Mouse (Mus musculus): Measurements from ENCODE around the gene Tedc1.
A peak's percentile ranks its signal among the peaks of the same experiment; 100 is the strongest.

The Tedc1 gene

DNA sequence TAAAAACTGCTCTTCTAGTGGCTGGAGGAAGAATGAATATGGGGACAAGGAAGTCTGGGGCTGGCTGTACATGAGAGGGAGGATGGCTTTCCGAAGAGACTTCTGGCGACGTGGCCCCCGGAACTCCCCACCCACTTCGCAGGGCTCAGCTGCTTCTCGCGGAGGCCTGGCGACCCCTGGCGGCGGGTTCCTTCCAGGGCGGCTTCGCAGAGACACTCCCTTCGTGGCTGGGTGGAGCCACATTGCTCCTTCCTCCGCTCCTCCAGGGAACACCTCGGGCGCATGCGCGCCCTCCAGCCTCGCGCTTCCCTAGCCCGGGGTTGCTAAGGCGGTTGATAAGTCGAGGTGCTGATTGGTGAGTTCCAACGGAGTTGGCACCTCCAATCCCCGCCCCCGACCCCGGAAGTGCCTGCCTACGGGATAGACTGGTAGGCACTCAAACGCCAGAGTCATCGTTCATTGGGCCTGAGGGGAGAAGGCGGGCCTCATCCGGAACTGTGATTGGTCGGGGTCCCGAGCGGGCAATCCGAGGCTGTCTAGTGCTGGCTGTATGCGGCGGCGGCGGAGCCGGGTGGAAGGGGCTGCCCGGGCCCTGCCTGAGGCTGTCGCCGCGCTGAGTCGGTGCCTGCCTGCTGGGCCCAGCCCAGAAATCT lies at the start of gene Tedc1:
Tedc1 (plus strand) TSS at position 535 of the 653 bp plus-strand sequence.
- peak; percentile 98 to 99 for DNase-seq (ENCODE audit: low spot score in 2 of 2)

DNA sequence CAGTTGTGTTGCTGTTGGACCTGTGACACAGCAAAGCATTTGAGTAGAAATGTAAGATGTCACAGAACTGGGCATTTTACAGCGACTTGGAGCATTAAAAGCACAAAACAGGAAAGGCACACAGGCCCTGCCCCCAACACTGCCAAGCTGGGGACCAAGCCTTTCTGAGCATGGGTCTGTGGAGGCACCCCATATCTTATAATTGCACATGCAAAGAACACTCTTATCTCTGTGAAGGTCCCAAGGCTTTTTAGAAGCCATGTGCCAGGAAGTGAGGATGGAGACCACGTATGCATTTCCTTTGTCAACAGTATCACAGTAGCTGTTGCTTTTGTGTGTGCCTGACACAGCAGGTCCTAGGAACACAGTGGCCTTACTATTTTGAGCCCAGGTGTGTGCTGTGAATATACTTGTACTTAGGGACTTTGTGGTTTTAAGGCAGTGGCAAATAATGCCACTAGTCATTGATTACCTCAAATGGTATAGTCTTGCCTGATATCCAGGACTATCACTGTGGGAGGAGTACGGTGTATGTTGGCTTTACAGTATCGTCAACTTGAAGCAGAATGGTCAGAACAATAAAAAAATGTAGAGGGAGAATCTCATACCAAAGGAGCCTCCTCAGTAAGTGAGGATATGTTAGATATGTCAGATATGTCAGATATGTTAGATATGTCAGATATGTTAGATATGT lies 48.6 kb upstream of the Tedc1 start:
- DNase-seq (ENCODE audit: low spot score in 2 of 2): no peak

DNA sequence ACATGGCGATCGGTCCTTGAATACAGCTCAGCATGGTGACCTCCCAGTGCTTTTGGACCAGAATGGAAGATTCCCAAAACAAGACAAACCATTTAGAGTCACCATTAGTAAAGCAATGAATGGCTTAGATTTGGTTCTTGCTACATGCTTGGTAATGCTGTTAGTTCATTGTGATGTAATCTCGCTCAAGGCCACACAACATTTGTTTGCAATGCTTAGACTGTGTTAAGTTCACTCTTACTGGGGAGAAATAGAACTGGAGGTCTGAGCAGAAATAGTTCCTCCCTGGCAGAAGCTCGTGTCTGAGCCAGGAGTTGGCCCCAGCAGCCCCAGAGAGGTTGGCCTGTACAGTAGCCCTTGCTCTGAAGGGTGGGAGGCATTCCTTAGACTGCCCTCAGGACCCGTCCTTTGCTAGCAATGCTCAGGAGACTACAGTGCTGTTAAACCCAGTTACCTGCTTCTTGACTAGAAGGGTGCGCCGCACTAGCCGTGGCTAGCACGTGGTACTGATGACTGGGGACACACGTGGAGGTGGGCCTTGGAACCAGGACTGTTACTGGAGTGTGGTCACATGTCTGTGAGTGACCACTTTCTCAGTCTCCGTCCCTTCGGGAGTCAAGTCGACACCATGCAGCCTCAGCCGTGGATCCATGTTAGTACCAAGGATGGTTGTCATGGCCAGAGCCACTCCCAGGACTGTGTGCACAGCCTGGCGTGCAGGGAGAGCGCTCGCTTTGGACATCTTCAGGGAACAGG lies 47.5 kb upstream of the Tedc1 start:
- no peak for DNase-seq (ENCODE audit: low spot score in 2 of 2)

DNA sequence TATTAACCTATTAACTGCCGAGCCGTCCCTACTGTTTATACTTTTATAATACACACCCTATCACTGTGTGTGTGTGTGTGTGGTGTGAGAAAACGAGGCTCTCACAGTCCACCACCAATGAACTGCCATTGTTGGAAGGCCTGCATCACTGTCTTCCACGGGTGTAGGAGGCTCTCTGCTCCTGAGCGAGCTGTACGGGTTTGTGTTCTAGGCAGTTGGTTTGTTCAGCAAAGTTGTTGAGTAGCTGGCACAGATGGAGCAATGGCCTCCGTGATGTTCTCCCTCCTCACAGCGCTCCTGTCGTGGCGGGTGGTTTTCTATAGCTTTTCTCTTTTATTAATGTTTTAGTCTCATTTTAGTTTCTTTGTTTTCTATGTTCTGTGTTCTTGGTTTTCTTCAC lies 46.4 kb upstream of the Tedc1 start:
- no peak for DNase-seq (ENCODE audit: low spot score in 2 of 2)

DNA sequence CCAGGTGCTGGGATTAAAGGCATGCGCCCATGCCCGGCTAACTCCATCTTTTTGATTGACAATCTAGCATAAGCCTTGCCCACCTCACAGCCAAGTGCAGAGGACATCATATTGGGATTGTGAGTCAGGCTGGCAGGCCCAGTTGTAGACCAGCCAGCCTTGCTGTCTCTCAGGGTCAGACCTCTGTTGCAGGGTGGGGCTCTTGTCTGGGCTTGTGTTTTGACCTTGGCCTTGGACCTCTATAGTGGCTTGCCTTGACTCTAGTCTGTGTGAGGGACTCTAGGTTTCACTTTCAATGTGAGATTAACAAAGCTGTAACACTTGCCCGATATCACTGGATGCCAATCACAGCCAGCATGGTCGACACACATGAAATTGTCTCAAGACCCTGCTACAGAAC lies 42.1 kb upstream of the Tedc1 start:
- no peak for DNase-seq (ENCODE audit: low spot score in 2 of 2)

DNA sequence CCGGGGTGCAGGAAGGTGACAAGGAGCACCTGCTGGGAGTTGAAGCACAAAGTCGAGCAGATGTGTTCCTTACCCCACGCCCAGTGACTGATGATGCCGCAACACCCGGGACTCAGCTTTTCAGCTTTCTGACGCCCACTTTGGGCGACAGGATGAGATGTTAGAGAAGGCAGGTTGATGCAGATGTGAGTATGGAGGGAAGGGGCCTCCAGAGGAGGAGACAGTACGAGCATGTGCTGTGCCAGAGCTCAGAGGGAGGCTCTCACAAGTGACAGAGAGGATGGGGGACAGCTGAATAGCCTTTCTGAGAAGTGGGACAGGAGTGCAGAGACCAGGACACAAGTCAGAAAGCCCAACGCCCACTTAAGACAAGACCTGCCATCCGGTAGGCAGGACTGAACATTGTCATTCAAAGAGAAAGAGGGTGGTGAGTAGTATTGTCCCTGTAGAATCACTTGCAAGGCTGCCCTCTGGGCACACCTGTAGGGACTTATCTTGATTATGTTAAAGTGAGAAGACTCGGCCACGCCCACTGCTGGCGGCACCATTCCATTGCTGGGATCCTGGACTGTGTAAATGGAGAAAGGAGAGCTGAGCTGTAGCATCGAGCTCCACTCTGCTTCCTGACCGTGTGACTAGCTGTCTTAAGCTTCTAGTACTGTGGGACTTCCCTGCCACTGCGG lies 41.2 kb upstream of the Tedc1 start:
- DNase-seq (ENCODE audit: low spot score in 2 of 2): no peak

DNA sequence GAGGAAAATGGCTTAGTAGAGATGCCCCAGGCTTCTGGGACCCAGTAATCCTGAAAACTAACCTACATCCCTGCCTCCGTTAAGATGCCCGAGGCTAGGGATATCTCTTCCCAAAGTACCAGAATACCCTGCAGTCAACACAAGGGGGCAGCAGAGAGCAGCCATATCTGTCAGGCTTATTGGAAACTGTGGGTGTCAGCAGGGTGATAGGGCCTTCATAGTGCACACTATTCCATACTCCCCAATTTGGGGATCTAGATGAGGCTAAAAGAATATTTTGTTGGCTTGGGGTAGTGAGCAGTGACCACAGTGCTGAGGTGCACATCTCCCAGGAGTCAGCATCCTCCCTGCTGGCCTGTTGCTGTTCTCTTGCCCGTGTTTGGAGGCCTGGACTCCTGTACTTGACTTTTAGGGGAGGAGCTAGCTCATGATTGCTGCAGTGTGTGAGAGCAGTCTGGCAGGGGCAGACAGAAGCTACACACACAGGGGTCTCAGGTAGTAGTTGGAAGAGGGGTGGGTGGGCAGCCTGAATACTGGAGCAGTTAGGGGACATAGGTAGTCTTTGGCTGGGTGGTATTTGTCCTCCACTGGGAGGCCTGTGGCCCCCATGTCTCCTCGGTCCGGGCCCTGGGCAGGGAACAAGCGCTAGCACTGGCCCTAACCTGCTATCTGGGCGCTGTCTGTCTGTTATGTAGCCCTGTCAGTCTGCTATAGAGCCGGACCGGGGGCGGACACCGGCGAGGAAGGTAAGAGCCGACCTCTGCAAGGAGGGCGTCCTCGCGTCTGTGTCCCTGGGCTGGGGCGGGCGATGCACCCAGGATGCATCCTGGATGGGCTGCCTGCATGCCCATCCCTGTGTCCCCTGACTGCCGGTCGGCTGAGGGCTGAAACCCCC lies 36.5 kb upstream of the Tedc1 start:
- peak in 1 of 2 experiments; percentile 80 for DNase-seq (ENCODE audit: low spot score in 2 of 2)

DNA sequence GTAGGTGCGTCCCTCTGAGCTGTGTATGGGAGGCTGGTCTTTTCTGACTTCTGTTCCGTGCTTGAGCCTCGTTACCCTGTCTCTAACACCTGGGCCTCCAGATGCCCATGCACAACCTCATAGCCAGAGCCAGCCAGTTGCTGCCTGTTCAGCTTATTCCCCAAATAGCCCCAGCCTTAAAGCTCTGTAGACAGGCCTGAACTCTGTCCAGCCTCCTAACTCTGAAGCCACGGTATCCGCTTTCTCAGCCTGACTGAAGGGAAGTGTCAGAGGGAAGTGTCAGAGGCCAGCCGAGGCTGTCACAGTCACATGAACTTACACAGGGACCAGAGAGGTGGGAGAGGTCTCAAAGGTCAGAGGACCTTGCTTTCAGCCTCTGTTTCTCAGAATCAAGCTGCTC lies 31.5 kb upstream of the Tedc1 start:
- DNase-seq (ENCODE audit: low spot score in 2 of 2): no peak

DNA sequence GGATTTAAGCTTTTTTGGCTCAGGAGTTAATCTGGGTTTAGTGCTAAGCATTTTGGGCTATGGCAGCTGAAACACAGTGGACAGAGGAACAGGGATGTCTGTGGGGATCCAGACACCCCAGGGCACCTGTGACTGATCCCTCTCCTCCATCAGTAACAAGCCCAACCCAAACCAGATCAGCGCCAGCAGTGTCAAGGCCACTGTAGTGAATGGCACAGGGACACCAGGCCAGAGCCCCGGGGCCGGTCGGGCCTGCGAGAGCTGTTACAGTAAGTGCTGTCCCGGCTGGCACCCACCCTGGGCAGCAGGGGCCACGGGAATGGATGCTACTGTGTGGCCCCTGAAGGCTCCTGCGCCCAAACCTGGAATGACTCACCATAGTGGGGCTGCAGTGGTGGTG lies 25.5 kb upstream of the Tedc1 start:
- no peak for DNase-seq (ENCODE audit: low spot score in 2 of 2)

DNA sequence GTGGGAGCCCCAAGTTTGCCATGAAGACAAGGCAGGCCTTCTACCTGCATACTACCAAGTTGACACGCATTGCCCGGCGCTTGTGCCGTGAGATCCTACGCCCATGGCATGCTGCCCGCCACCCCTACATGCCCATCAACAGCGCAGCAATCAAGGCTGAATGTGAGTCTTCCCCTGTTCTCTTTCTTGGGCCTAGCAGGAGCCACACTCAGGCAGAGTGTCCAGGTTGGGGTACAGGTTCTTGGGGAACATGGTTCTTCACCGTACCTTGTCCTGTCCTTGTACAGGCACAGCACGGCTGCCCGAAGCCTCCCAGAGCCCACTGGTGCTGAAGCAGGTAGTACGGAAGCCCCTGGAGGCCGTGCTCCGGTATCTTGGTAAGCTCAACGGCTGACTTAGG lies 24.6 kb upstream of the Tedc1 start:
- DNase-seq (ENCODE audit: low spot score in 2 of 2): no peak

DNA sequence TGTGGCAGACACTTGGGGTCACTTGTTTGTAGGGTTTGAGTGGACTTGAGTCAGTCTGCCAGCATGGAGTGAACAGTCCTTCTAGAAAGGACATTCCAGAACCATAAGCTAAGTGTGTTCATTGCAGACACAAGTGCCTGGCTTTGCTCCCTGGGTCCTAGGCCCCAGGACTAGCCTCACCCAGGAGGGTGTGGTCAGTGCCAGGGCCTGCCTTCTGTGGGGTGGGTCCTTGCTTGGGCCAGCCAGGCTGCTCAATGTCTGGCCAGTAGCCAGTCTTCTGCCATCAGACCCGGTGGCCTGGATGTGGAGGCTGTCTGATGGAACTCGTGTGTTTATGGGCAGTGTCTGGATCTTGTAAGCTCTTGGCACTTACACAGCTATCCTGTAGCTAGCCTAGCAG lies 23.7 kb upstream of the Tedc1 start:
- no peak for DNase-seq (ENCODE audit: low spot score in 2 of 2)

DNA sequence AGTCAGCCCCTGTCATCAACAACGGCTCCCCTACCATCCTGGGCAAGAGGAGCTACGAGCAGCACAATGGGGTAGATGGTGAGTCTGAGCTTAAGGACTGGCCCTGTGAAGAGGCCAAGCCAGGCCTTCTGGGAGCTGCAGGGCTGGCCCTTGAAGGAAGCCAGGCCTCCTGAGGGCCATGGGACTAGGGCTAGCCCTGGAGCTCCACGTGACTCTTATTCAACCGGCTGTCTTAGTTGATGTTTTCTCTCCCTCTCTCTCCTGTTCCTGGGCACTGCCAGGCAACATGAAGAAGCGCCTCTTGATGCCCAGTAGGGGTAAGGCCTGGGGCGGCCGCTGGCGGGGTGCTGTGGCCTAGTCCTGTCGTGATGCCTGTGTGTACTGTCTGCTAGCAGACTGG lies 23.0 kb upstream of the Tedc1 start:
- DNase-seq (ENCODE audit: low spot score in 2 of 2): no peak

DNA sequence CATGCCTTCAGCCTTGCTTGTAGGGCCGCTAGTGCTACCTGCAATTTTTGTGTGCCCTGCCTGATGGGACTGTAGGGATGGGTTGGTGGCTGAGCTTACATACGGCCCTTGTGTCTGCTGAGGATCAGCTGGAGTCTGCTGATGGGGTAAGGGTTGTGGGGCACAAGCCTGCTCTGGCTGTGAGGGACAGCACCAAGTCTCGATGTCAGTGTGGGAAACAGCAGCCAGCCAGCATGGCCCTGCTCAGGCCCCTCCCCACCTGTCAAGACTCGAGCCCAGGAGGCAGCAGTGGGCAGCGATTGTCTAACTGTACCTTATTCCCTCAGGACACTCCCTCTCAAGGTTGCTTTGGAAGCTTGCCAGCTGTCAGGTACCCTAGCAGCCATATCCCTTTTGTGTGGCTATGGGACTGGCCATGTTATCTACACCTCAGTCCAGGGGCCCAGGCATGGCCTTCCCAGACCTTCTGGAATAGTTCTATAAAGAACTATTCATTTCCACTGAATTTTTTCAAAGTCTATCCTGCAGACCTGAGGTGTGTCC lies 22.3 kb upstream of the Tedc1 start:
- no peak for DNase-seq (ENCODE audit: low spot score in 2 of 2)

DNA sequence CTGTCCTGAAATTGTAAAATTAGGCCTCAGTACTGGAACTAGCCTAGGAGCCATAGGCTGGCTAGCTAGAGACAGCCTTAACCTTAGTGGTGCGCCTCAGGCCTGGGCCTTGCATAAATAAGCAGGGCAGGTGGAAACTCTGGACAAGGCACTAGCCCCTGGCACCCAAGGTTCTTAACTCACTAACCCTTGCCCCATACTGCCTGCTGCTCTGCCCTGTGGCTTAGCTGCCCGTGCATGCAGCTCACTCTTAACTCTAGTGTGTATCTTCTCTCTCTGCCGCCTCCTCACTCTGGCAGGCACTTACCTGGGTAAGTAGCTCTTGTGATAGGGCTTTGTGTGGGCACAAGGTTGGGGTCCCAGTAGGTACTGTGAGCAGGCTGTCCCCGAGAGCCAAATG lies 21.7 kb upstream of the Tedc1 start:
- DNase-seq (ENCODE audit: low spot score in 2 of 2): no peak

DNA sequence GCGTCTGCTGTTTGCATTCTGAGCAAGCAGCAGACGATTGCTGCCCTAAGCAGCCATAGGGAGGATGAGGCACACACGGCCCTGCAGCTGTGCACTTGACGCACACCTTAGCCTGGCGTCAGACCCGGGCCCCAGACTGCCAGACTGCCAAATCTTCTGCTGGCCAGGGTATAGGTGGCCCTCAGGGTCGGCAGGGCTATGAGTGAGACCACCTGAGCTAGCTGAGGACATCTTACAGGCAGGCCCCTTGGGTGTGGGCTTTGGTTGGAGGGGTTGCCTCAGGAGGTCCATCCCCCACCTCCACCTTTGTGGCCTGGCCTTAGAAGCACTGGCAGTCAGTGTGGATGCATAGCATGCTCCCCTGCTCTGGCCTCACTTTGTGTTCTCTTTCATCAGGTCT lies 20.8 kb upstream of the Tedc1 start:
- DNase-seq (ENCODE audit: low spot score in 2 of 2): no peak

DNA sequence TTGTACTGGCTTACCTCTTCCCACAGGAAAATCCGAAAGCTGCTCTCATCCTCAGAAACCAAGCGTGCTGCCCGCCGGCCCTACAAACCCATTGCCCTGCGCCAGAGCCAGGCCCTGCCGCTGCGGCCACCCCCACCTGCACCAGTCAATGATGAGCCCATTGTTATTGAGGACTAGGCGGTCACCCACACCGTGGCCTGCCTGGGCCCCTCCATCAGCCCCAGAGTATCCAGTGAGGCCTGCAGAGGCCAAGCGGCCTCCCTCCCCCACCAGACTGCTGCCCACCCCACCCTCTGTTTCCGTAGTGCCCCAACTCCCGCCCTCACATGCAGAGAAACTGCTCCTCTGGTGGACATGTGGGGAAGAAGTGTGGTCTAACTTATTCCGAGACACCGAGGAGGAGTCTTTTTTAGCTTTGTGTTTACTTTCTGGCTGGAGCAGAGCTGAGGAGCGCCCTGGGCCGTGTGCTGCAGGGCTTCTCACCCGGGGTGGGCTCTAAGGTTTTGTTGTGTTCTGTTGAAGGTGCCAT lies 19.7 kb upstream of the Tedc1 start:
- no peak for DNase-seq (ENCODE audit: low spot score in 2 of 2)

DNA sequence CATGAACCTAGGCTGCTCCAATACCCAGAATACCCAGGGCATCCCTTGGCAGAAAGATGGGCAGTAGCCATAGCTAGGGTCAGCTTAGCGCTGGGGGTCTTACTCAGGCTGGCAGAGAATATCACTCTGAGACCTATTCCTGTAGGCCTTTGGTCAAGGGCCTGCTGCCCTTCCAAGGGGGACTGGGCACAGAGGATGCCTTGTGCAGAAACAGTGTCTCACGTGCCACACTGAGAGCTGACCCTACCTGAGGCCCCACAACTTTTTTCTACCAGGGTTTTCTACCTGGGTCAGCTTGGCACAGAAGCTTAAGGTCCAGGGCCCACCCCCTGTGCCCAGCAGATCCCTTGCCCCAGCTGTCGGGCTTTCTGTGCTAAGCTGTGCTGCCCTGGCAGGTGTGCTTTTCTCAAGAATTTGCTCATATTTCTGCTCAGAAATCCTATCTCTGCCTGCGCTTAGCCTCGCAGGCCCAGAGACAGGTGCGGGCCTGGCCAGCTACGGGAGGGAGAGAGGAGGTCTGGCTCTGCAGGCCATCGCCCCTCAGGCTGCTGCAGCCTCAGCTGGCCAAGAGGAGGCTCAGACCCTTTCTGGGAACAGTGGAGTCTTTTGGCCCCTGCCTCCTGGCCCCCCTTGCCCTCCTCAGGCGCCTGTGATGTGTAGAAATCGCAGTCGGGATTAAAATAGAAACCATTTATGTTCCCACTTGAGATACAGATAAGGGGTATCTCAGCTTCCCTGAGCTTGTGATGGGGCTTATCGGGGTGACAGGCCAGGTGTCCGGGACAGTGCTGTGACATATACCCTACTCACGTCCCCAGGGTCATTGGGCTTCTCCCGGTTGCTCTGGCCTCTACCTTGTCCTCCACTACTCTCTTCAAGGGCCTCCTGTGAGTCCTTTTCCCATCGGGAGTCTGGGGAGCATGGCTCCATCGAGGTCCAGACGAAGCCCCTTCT lies 18.7 kb upstream of the Tedc1 start:
- no peak for DNase-seq (ENCODE audit: low spot score in 2 of 2)

DNA sequence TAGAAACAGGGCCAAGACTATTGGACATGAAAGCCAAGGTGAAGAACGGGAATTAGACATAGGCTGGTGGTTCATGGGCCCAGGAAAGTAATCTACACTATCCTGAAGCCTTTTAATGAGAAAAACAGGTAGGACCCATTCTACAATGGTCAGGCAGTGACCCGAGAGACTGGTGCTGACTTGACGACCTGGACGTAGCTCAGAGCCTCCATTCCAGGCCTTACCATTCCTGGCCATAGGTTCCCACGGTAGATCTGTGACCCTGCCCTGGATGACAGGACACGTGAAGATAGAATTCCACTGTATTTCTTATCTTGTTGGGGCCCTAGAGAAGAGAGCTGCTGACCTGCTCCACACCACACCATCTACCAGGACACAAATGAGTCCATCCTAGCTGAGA lies 17.9 kb upstream of the Tedc1 start:
- no peak for DNase-seq (ENCODE audit: low spot score in 2 of 2)

Data from frontal cortex, postnatal 14 days (tissue).